Mouse (Mus musculus) forebrain, embryonic 15.5 days (tissue): Measurements from ENCODE around the gene Nfkbib. TPM values are rescaled to one million over a fixed set of nuclear protein-coding genes. Genes with fewer than 3 reads are reported as not detected.

Source experiments
- ATAC-seq: fragments of 200-750 bp; cut with Nextera tagmentation; replicated peaks from 2 replicates; pipeline ENCODE4 v1.8.0; 2017; ENCODE audit warnings: mild to moderate bottlenecking, moderate TSS enrichment, moderate library complexity
- H3K27ac ChIP-seq: fragments of 300-500 bp; sonication (generic); replicated peaks from 2 replicates; pipeline ENCODE4 v1.5.1; 2015; ENCODE audit warnings: mild to moderate bottlenecking, inconsistent platforms
- H3K27me3 ChIP-seq: fragments of 300-500 bp; sonication (generic); 2 replicates; pipeline ENCODE4 v1.6.1; 2015; ENCODE audit warnings: inconsistent platforms
- H3K36me3 ChIP-seq: fragments of 300-500 bp; sonication (generic); 2 replicates; pipeline ENCODE4 v1.6.1; 2015; ENCODE audit warnings: mild to moderate bottlenecking, inconsistent platforms
- H3K4me1 ChIP-seq: fragments of 300-500 bp; sonication (generic); 2 replicates; pipeline ENCODE4 v1.6.1; 2015; ENCODE audit warnings: inconsistent platforms
- H3K4me2 ChIP-seq: fragments of 300-500 bp; sonication (generic); replicated peaks from 2 replicates; pipeline ENCODE4 v1.6.1; 2015; ENCODE audit warnings: mild to moderate bottlenecking, inconsistent platforms
- H3K4me3 ChIP-seq: fragments of 300-500 bp; sonication (generic); 2 replicates; pipeline ENCODE4 v1.5.1; 2015; ENCODE audit warnings: mild to moderate bottlenecking, inconsistent platforms
- H3K9ac ChIP-seq: fragments of 300-500 bp; sonication (generic); replicated peaks from 2 replicates; pipeline ENCODE4 v1.6.1; 2015; ENCODE audit warnings: mild to moderate bottlenecking, inconsistent platforms
- H3K9me3 ChIP-seq: fragments of 300-500 bp; sonication (generic); 2 replicates; pipeline ENCODE4 v1.6.1; 2016; ENCODE audit warnings: inconsistent platforms
- WGBS: fragments of 180-500 bp; shearing (Covaris S2); methylation state at CpG from one replicate; pipeline ENCODE4 v1.1.7; 2015; ENCODE audit warnings: mixed read lengths; 5-methylcytosine and 5-hydroxymethylcytosine counted together
- polyA plus RNA-seq: library from polyadenylated mRNA; unstranded; fragments of >200 nt; fragmentation: Nextera tagmentation; extraction: Ambion mirVana; gene quantifications from 2 replicates; pipeline ENCODE4 v1.2.1, GENCODE M21; 2015

Gene Nfkbib
- polyA plus RNA-seq, 1 experiment from 2014 or later, result 59.0 TPM

DNA sequence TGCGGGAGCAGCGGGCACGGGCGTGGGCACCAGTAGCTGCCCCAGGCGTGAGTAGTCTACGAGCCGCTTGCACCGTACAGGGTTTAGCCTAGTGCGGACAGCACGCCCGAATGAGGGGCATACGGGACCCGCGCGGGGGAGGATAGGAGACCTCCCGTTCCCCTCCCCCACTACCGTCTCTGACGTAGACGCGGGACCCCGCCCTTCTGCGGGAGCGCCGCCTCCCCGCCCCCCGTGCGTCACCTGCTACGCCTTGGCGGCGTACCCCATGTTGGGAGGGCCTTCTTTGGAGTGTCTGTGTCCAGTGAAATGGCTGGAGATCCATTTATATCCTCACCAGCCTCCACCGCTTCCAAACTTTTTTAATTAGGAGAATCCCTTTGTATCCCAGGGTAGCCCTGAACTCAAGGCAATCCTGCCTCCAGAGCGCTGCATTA is 41.7 kb upstream of the Nfkbib start:
- Histone ChIP-seq H3K27me3 (no peaks in the 10 kb centered on the region), H3K9me3 (no peaks in the 10 kb centered on the region), H3K9ac (peak overlapping the region; percentile 78), H3K4me2 (peak overlapping the region; percentile 84), H3K4me1 (peaks cover 39% of the 10 kb centered on the region), H3K27ac (peak overlapping the region; percentile 99), H3K4me3 (peak overlapping the region; percentile 81), H3K36me3 (peaks cover 16% of the 10 kb centered on the region)
- 2% methylated on average over 18 of the region's 32 CpGs for WGBS
- peak; percentile 55 for ATAC-seq

- Histone ChIP-seq H3K9me3 (no peaks in the 10 kb centered on the region), H3K4me2 (peak within 1 kb of the TSS; percentile 84), H3K27me3 (no peaks in the 10 kb centered on the region), H3K4me1 (peaks cover 33% of the 10 kb centered on the region), H3K36me3 (peaks cover 10% of the 10 kb centered on the region), H3K4me3 (peak within 1 kb of the TSS; percentile 81), H3K9ac (peak within 1 kb of the TSS; percentile 78), H3K27ac (peak within 1 kb of the TSS; percentile 99)
- WGBS, result 3% methylated on average over 34 of the region's 35 CpGs
- peak; percentile 3 for ATAC-seq
These were observed 41.1 kb upstream of the Nfkbib start, which contains the start of gene Hnrnpl for GRCm38 (mm10) chr7:28808221-28808941. TSS of gene Hnrnpl (plus strand) at chr7:28808541.

- Histone ChIP-seq H3K9ac (peak overlapping the region; percentile 78), H3K36me3 (0 out of 2 replicates have a peak, but pooled peaks cover 4% of the 10 kb centered on the region), H3K27ac (peak overlapping the region; percentile 99), H3K27me3 (no peaks in the 10 kb centered on the region), H3K4me1 (peaks cover 32% of the 10 kb centered on the region), H3K4me2 (peak overlapping the region; percentile 84), H3K4me3 (peak overlapping the region; percentile 81), H3K9me3 (no peaks in the 10 kb centered on the region)
- WGBS, result 19% methylated on average over 7 of the region's 8 CpGs
- ATAC-seq, result no peak
These were observed 40.4 kb upstream of the Nfkbib start for GRCm38 (mm10) chr7:28807641-28808220.

GRCm38 (mm10) chr7:28806869-28807268 is 39.6 kb upstream of the Nfkbib start:
- 77% methylated on average over 4 of the region's 4 CpGs for WGBS
- ATAC-seq, result no peak

DNA sequence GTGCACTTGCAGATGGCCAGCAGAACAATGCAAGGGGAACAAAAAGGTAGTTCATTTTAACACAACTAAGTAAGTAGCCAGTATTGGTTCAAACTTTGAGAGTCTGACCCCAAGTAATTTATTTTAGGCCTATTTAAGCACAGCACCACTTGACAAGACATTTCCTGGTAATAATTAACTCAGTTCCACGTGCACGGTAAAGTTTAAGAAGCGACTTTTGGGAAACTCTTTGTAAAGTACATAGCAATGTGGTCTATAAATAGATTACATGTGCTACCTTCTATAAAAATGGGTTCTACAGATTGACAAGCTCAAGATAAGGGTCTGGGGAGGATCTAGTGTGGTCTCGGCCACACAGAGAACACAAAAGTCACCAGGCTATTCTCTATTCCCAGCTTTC is 36.4 kb upstream of the Nfkbib start:
- no peak for ATAC-seq
- no peak overlapping the region for H3K27ac ChIP-seq
- no peaks in the 10 kb centered on the region for H3K36me3 ChIP-seq
- H3K9me3 ChIP-seq, result no peaks in the 10 kb centered on the region
- no peak overlapping the region for H3K4me3 ChIP-seq
- H3K4me1 ChIP-seq, result peaks cover 31% of the 10 kb centered on the region
- H3K4me2 ChIP-seq, result no peak overlapping the region
- WGBS, result 86% methylated on average over 4 of the region's 4 CpGs
- H3K9ac ChIP-seq, result no peak overlapping the region
- H3K27me3 ChIP-seq, result no peaks in the 10 kb centered on the region

More at GRCm38 (mm10) chr7:28806869-28807268, 39.6 kb upstream of the Nfkbib start:
- H3K4me1 ChIP-seq, result peaks cover 32% of the 10 kb centered on the region
- H3K4me2 ChIP-seq, result no peak overlapping the region
- H3K9ac ChIP-seq, result no peak overlapping the region
- H3K4me3 ChIP-seq, result no peak overlapping the region
- H3K27me3 ChIP-seq, result no peaks in the 10 kb centered on the region
- H3K9me3 ChIP-seq, result no peaks in the 10 kb centered on the region
- no peak overlapping the region for H3K27ac ChIP-seq
- H3K36me3 ChIP-seq, result no peaks in the 10 kb centered on the region

DNA sequence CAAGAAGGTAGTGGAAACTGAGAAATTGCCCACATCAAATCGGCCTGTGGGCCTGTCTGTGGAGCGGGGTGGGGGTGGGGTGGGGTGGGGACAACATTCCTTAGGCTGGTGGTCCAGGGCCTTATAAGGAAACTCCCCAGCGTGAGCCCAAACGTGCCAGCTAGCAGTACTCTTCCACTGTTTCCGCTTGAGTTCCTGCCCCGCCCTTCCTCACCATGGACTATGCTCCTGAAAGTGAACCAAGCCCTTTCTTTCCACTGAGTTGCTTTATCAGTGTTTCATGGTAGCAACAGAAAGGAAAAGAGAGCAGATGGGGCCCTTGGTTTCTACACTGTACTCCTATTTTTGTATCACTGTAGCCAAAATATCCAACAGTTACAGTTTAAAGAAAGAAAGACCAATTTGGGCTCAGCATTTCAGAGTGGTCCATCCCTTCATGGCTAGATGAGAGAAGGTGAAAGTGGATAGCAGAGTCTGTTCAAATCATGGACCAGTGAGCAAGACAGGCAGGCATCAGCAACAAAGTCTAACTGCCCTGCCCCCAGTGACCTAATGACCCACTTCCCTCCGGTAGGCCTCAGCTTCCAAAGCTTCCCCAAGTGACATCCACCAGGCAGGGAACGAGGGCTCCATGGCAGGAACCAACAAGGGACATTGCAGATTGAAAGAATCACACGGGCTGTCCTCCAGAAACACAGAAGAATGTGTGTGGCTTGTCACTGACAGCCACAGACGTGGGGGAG is 35.7 kb upstream of the Nfkbib start:
- Histone ChIP-seq H3K4me2 (no peak overlapping the region), H3K36me3 (no peaks in the 10 kb centered on the region), H3K4me1 (peaks cover 26% of the 10 kb centered on the region), H3K27ac (peak overlapping the region; percentile 66), H3K27me3 (no peaks in the 10 kb centered on the region), H3K9ac (no peak overlapping the region), H3K9me3 (no peaks in the 10 kb centered on the region), H3K4me3 (no peak overlapping the region)
- WGBS, result 11% methylated on average over 10 of the region's 10 CpGs
- ATAC-seq, result 0 out of 2 replicates have a peak, but pooled peaks have one; percentile 14

DNA sequence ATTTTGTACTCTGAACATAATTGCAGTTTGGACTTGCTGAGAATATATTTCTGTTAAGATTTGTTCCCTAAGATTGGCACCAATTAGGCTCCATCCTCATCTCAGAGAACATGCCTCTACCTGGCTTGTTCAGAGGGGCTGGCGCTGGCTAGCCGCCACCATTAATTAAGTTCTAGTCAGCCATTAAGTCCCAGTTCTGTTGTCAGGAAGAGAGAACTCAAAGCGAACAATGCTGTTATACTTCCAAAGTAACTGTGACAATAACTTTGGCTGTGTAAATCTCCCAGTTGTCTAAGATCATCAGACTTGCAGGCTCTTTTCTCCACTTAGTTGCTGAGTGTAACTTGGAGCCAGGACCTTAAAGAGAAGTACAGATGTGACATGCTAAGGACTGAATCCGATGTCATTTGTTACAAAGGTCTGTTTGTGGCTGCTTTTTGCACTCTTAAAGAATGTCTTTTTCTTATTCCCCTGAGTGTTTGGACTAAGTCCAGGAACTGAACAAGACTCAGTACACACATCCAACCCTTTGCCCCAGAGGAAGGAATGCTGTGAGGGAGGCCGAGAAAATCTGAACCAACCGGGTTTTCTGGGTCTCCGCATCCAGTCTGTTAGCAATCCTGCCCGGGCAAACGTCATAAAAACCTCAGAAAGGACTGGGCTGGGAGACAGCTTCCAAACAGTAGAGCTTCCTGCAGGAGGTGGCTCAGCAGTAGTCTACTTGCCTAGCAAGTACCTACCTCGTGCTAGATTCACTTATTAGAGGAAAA is 34.8 kb upstream of the Nfkbib start:
- H3K9ac ChIP-seq, result no peak overlapping the region
- ATAC-seq, result no peak

GRCm38 (mm10) chr7:28801451-28801850 is 34.1 kb upstream of the Nfkbib start:
- ATAC-seq, result no peak
- peaks cover 27% of the 10 kb centered on the region for H3K4me1 ChIP-seq
- H3K9ac ChIP-seq, result no peak overlapping the region
- no peaks in the 10 kb centered on the region for H3K9me3 ChIP-seq
- no peaks in the 10 kb centered on the region for H3K27me3 ChIP-seq
- 63% methylated on average over 3 of the region's 3 CpGs for whole genome bisulfite sequencing
- no peak overlapping the region for H3K27ac ChIP-seq
- H3K4me2 ChIP-seq, result no peak overlapping the region
- H3K36me3 ChIP-seq, result no peaks in the 10 kb centered on the region
- no peak overlapping the region for H3K4me3 ChIP-seq

More for the DNA sequence above, 34.8 kb upstream of the Nfkbib start:
- no peak overlapping the region for H3K4me2 ChIP-seq
- no peaks in the 10 kb centered on the region for H3K9me3 ChIP-seq
- no peak overlapping the region for H3K4me3 ChIP-seq
- H3K4me1 ChIP-seq, result peaks cover 21% of the 10 kb centered on the region
- H3K27me3 ChIP-seq, result no peaks in the 10 kb centered on the region
- no peaks in the 10 kb centered on the region for H3K36me3 ChIP-seq
- peak overlapping the region; percentile 66 for H3K27ac ChIP-seq
- 10% methylated on average over 10 of the region's 10 CpGs for WGBS

DNA sequence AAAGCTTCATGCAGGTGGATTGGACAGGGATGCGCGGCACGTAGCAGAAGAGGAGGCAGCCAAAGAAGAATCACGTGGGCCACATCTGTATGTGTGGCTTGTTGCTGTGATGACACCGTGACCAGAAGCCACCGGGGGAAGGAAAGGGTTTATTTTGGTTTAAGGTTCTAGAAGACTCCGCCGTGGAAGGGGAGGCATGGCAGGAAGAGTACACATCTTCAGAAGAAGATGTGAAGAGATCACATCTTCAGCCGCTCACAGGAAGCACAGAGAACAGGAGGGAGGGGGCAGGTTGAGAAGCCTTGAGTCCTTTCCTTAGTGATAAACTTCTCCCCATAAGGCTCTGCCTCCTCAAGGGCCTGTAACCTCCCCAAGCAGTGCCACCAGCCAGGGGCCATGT is 32.7 kb upstream of the Nfkbib start:
- no peak overlapping the region for H3K9ac ChIP-seq
- ATAC-seq, result no peak
- no peaks in the 10 kb centered on the region for H3K9me3 ChIP-seq
- WGBS, result 95% methylated on average over 9 of the region's 9 CpGs
- H3K27ac ChIP-seq, result no peak overlapping the region
- H3K36me3 ChIP-seq, result no peaks in the 10 kb centered on the region
- no peaks in the 10 kb centered on the region for H3K27me3 ChIP-seq
- no peak overlapping the region for H3K4me3 ChIP-seq
- H3K4me2 ChIP-seq, result no peak overlapping the region
- peaks cover 29% of the 10 kb centered on the region for H3K4me1 ChIP-seq

- no peaks in the 10 kb centered on the region for H3K9me3 ChIP-seq
- H3K27me3 ChIP-seq, result no peaks in the 10 kb centered on the region
- 13% methylated on average over 32 of the region's 32 CpGs for WGBS
- H3K9ac ChIP-seq, result peak overlapping the region; percentile 33
- ATAC-seq, result peak; percentile 78
- peaks cover 11% of the 10 kb centered on the region for H3K4me1 ChIP-seq
- peak overlapping the region; percentile 34 for H3K4me2 ChIP-seq
- H3K4me3 ChIP-seq, result peak overlapping the region; percentile 13; the same call in 1 of the 2 replicates
- no peak overlapping the region for H3K27ac ChIP-seq
- no peaks in the 10 kb centered on the region for H3K36me3 ChIP-seq
These were observed 29.3 kb upstream of the Nfkbib start for GRCm38 (mm10) chr7:28796562-28796975.

DNA sequence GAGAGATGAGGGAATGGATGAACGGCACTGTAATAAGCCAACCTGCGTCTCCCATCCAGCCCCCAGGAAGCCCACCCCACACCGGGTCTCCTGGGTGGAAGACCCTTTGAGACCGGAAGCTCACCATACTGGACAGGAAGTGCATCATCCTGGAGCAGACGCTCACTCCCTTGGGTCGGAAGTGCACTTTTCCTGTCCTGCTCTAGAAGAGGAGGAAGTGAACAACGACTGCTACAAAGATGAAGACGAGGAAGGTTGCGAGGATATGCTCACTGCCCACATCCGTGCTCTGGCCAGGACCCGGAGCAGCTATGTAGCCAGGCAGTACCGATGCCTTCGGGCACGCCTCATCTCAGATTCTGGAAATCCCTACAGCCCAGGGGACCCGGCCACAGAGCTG is 28.5 kb upstream of the Nfkbib start:
- ATAC-seq, result no peak
- Histone ChIP-seq H3K4me2 (no peak overlapping the region), H3K4me3 (no peak overlapping the region)

More for the DNA sequence above, 28.5 kb upstream of the Nfkbib start:
- Histone ChIP-seq H3K9ac (no peak overlapping the region), H3K4me1 (peaks cover 8% of the 10 kb centered on the region), H3K36me3 (no peaks in the 10 kb centered on the region), H3K27me3 (no peaks in the 10 kb centered on the region), H3K27ac (no peak overlapping the region), H3K9me3 (no peaks in the 10 kb centered on the region)
- WGBS, result 80% methylated on average over 15 of the region's 15 CpGs
